Mouse (Mus musculus) spleen, adult 12 weeks (tissue): ENCODE measurements around the gene Jund.

Experiments used
- DNase-seq: peaks from one replicate; pipeline ENCODE4 v3.0.0; 2022; ENCODE audit warnings: low spot score

The Jund gene

DNA sequence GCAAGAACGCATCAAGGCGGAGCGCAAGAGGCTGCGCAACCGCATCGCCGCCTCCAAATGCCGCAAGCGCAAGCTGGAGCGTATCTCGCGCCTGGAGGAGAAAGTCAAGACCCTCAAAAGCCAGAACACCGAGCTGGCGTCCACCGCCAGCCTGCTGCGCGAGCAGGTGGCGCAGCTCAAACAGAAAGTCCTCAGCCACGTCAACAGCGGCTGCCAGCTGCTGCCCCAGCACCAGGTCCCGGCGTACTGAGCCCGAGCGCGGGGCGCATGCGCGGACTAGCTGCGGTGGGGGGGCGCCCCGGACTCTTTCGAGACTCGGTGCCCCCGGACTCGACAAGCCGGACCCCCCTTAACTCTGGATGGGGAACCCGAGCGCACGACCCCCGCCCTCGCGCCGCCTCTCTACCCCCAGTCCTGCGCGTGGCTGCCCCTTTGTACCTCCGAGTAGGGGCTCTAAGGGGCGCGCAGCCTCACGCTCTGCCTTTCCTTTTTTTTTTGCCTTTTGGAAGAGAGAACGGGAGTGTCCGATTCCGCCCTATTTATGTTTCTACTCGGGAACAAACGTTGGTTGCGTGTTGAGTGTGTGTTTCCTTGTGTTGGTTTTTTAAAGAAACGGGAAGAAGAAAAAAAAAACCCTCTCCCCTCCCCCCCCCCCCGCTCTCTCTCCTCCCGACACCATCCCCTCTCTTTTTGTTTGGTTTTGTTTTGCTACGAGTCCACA is 1.2 kb downstream of the Jund start:
- peak; percentile 76 for DNase-seq

DNA sequence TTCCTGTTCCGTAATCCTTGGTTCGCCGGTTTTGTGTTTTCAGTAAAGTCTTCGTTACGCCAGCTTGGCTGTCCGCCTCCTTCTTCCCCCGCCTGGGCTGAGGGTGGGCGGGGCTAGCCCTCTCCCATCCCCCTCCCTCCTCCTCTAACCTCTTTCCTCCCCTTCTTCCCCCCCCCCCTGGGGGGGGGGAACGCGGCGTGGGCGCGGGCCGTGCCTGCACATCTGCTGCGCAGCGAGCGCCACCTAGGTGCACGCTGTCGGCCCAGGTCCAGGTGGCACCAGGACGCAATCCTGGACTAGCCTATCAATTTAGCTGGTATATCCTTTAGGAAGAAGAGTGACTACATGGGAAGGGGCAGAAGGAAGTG is 1.8 kb downstream of the Jund start:
- DNase-seq = peak; percentile 76

DNA sequence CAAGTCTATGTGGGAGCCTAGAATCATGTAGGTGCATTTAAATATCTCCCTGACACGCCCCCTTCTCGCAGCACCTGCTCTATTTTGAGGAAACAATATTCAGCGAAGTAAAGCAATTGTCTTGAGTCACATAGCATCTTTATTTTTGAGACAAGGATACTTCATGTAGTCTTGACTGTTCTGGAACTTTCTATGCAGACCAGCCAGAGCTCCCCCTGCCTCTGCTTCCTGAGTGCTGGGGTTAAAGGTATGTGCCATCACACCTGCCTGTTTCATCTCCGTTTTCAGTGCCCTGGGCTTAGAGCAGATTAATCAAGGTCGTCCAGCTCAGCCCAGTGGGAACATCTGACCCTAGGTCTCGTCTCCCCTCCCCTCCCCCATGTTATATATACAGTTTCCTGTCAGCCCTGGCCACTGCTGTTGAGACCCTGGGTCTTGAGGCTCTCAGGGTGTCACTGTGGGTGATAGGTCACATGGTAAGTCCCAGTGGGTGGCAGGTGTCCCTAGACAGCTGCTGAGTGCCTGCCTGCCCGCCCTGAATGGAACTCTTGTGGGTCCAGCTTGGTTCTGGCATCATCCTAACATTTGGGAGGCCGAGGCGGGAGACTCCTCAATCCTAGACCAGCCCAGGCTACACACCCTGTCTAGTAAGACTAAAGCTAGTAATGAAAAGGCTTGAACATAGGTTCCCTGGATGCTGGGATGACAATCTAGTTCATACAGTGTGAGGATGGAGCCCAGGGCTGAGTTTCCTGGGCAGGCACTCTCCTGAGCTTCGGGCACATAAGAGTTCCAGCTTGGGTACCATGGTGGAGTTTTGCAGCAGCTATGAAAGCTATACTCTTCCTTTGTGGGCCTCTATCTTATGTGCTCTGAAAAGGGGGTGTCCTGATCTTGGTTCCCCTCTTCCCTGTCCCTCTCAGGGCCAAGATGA is 2.6 kb downstream of the Jund start:
- DNase-seq = no peak

DNA sequence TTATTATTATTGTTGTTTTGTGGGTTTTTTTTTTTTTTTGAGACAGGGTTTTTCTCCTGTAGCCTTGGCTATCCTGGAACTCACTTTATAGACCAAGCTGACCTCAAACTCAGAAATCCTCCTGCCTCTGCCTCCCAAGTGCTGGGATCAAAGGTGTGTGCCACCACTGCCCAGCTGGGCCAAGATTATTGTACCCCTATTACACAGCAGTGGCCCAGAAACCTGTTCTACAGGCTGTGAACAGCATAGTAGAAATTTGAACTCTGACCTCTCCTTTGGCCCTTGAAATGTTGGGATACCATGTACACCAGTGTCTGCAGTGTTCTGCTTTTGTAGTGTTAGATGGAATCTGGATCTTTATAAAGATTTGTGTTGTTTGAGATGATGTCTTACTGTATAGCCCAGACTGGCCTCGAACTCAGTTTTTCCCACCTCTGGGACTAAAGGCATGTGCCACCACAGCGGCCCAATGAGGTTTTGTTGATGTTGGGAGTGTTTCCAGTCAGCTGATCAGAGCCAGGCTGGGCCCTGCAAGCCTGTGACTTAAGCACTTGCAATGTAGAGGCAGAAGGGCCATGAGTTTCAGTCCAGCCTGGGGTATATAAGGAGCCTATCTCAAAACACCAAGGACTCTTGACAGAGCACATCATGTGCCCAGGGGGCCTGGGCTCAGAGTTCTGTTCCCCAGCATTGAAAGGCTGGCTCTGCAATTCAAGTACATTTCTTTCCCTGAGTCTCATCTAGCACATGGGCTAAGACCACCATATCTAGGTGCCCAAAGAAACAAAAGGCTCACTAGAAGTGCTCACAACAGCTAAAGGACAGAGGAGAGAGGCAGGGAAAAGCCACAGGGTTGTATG is 3.5 kb downstream of the Jund start:
- DNase-seq = no peak

DNA sequence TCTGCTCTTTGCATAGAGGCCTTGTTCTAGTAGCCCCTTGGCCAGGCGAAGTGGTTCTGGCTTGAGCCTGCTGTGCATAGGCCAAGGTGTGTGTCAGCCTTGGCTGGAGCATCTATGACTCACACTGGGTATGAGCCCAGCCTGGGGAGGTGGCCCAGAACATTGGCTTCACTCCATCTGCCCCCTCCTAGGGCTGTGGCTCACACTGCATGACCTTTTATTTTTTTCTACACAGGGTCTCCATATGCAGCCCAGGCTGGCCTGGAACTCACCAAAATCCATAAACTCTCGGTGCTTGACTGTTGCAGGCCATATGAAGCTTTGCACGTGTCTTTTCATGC is 4.1 kb downstream of the Jund start:
- no peak for DNase-seq

DNA sequence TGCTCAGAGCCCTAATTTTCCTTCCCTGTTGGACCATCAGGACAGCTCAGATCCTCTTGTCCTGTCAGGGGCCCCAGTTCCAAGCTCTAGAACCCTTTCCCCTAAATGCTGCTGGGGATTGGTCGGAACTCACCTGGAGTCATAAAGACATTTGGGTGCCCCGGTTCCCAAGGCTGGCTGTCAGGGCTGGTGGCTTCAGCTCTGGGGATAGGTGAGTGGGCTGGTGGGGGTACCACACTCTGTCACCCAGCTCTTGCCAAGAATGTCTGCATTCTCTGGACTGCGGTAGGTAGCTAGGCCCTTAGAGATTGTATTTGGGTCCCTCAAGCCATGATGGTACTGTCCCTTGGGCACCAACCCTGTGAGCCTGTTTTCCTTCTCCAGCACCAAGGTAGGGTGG is 4.5 kb downstream of the Jund start, which contains the start of gene Iqcn:
Iqcn (plus strand) TSS at position 171 of the 400 bp plus-strand sequence.
- no peak for DNase-seq

DNA sequence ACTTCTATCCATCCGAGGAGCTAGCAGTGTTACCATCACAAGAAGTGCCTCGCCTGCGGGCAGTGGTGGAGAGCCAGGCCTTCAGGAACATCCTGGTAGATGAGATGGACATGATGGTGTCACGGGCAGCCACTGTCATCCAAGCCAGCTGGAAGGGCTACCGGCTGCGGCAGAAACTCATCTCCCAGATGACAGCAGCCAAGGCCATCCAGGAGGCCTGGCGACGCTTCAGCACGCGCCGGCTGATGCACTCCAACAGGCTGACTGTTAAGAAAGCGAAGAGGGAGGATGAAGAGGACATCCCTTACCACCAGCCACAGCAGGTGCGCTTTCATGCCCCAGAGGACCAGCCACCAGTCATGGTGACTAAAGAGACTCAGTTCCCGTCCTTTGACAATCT is 9.5 kb downstream of the Jund start:
- no peak for DNase-seq

DNA sequence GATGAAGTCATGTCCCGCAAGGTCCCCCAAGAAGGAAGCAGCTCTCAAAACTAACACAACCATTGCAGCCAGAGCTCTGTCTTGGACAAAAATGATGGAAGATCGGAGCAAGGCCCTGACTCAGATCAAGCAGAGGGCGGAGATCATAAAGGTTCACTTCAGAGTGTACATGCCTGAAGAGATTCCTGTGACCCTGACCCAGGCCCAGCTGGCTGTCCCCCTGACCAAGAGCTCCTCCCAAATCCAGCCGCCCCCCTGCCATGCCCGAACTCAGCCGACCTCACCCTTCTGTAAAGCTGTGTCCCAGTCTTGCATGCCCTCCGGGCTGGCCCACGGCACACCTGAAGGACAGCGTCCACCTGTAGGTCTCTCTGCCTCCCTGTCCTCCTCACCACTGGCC is 11.0 kb downstream of the Jund start:
- no peak for DNase-seq

DNA sequence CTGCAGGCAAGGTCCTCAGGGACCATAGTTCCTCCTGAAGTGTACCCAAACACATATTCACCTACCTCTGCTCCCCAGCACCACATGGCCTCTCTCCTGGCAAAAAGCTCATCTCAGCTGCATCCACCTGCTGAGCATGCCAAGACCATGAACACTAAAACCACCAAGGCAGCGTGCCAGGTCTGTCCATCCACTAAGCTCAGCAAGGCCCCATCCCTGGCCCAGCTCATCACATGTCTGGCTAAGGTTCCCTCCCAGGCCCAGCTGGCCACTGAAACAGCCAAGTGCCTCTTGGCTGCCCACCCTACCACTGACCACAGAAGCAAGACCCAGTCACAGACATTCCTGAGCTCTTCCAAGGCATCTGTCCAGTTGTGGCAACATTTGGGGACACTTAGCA is 11.5 kb downstream of the Jund start:
- DNase-seq = no peak

DNA sequence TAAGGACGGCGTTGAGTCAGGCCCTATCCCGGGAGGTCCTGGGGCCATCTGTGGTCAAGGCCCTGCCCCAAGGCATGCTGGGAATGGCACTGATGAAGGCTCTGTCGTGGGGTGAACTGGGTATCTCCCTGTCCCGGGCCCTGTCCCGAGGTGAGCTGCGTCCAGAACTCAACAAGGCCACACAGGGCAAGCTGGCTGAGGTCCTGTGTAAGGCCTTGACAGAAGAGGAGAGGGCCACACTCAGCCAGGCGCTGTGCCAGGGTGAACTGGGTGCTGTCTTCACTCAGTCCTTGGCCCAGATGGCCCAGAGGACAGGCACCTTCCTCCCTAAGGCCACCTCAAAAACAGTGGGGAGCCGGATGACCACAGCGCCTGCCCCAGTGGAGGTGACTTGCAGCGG is 12.3 kb downstream of the Jund start:
- DNase-seq = no peak

DNA sequence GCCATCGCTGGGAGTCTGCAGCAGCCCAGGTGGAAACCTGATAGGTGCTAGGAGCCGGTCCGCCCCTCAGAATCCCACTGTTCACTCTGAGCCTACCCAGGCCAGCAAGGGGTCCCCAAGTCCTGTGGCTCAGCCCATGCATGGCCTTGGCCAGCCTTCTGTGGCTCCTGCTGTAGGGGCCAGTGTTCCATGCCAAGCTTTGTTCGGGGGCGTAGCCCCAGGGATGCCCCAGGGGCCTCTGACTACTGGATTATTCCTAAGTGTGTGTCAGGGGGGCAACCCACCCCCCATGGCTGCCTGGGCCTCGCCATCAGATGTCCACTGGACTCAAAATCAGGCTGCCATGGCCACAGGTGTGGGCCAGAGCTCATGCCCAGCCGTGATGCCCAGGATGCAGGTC is 15.2 kb downstream of the Jund start:
- no peak for DNase-seq

DNA sequence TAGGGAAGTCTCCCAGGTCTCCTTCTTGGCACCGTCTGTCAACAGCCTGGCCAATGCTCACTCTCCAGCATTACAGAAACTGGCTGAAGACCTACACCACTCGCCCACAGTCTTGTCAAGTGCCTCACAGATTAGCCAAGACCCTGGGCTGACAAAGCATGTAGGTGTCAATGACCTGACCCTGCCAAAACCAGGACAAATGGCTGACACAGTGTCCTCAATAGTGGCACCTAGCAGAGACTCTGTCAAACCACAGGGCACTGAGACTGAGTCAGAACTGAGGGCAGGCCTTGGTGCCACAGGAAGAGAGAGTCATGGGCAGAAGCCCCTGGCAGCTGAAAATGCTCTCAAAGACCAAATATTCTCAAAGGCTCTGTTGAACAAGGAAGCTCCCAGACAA is 16.3 kb downstream of the Jund start:
- no peak for DNase-seq

DNA sequence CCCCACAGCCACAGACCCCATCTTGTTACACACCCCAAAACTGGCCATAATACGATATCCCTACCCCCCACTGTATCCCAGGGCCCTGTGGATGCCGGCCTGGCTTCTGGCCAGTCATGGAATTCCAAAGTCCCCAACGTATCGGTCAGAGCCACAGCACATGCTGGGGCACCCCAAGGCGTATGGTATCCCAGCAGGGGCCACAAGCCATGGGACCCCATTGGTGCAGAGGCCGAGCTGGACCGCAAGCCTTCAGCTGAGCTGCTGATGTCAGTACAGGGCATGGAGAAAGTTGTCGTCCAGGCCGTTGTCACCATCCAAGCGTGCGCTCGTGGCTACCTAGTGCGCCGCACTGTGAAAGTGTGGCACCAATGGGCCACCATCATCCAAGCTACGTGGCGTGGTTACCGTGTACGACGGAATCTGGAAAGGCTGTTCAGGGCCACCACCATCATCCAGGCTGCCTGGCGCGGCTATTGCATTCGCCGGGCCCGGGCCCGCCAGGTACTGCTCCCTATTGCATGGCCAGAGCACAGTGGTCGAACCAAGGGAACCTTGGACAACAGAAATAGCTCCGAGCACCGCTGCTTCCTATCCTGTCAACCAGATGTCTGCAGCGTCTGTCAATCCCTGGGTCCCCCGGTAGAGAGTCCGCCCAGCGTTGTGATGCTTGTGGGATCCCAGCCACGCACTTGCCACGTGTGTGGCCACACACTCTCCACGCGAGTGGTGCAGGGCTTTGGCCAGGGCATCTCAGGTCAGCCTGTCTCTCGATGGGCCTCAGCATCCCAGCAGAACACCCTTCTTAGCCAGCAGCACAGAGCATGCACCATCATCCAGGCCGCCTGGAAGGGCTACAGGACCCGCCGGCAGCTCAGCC is 18.0 kb downstream of the Jund start:
- DNase-seq = no peak

DNA sequence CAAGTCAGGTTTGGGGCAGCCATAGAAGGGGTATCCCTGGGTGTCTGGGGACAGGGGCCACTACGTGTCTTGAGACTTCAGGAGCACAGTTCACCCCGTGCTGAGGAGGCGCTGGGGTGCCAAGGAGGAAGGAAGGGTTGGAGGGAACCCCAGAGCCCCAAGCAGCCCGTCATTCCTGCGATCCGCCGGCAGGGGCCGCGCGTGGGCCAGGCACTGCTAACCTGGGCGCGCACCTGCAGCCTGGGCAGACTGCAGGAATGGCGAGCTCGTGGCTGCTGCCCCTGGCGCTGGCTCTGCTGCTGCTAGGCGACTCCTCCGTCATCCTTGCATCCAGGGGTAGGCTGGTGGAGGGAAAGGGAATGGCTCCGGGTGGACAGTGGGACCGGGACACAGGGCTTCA is 19.5 kb downstream of the Jund start, which contains the start of gene Gm3336:
Gm3336 (plus strand) TSS at position 247 of the 400 bp plus-strand sequence.
- peak; percentile 52 for DNase-seq

DNA sequence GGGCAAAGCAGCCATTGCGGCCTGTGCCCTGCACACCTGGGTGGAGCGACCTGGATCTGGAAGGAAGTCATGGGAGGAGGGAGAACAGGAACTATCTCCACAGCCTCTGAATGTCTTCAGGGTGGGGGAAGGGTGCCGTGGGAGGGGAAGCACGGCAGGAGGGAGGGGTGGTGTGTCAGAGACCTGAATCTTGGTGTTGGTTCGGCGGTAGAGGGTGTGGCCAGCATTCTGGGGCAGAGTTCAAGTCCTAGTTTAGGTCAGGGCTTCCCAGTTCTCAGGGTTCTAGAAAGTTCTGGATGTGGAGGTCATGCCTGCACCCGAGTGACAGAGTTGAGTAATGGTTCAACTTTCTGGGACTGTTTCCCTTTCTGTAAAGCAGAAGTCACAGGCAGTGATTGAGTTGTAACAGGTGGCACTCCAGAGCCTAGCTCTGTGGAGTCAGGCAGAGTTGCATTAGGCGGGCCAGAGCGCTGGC is 21.1 kb downstream of the Jund start:
- no peak for DNase-seq

DNA sequence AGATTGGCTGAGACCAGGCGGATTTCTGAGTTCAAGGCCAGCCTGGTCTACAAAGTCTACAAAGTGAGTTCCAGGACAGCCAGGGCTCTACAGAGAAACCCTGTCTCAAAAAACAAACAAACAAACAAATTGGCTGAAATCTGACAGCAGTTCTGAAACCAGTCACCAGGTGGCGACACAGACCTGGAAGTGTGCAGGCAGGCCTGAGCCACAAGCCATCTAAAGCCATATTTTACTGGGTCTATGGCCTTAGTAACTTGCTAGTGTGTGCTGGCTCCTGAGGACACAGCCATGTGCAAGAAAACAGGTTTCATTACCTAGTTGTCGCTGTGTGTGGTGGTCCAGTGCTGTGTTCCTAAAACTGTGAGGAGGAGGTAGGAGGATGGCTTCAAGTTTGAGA is 22.0 kb downstream of the Jund start:
- peak; percentile 75 for DNase-seq

DNA sequence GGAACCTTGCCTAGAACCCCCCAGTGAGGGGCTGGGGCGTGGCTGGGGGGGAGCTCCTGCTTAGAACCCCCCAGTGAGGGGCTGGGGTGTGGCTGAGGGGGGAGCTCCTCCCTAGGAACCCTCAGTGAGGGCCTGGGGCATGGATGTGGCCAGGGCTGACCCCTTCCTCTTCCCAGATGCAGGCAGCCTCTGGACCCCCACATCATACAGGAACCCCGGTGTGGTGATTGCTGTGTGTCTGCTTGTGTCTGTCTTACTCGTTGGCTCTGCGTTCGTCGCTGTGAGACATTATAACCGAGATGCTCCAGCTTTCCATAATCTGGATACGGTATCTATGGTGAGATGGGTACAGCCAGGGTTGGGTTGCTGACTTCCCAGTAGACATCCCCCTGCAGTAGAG is 22.9 kb downstream of the Jund start:
- DNase-seq = no peak

DNA sequence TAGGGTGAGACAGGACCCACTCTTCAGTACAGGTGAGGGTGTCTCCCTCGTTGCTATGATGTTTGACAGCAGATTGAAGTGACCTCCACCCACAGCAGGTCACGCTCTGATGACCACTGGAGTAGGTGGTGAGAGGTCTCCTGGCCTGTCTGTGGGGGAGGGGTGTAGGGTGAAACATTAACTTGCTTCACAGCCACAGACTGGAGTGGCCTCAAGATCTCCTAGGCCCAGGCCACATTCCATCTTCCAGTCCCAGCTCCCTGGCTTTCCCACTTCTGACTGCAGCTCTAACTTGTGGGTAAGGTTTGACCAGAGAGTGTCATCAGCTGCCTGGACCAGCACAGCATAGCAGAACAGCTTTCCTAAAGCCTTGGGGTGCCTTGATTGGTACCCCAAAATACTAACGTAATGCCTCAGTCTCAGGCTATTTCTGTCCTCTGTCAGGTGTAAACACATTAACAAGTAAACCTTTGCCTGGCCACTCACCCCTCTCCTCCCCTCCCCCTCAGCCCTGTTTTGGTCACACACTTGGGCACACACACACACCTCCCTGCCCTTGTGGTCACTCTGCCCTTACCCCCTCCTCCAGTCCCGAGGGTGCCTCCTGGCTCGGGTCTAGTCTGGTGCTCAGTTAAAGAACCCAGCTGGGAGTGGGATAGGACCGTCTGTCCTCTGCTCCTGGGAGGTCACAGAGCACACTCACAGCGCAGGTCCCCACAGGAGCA is 24.9 kb downstream of the Jund start, which contains the start of gene Pde4c:
Pde4c (plus strand) TSS at position 235 of the 725 bp plus-strand sequence.
- DNase-seq = no peak

DNA sequence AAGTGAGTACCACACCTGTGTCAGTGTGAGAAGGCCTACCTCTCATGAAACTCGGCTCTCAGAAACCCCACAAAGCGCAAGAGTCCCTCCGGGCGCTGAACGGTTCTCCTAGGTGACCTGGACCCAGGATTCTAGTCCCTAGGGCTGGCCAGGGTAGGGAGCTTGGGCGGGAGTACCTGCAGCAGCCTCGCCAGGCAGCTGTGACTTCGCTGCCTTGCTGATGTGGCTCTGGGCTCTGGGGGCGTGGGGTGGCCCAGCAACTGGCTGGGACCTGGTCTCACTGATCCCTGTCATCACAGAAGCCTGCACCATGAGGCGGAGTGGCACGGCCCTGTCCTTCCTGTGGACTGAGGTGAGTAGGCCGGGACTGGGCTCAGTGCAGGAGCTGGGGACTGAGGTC is 25.5 kb downstream of the Jund start:
- DNase-seq = no peak

DNA sequence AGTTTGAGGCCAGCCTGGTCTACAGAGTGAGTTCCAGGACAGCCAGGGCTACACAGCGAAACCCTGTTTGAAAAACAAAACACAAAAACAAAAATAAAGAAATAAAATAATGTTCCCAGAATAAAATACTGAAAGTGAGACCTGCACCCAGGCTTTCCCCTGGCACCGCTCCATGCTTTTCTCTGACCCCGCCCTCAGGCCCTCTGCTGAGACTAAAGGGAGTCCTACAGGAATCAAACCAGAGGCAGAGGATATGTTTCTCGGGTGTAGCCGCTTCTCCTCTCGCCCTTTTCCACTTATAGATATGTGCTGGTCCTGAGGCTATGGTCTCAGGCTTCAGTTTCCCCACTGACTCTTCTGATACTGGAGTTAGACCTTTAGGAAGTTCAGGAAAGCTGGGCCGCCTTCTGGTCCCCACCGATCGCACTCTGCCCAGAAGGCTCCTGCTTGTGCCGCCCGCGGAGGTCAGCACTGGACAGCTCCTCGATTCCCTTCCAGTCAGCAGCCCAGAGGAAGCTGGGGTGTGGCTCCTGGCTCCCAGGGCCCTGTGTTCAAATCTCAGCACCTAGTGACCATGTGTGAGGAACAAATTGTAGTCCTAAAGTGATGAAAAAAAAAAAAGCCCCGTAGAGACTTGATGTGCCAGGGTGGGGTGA is 27.2 kb downstream of the Jund start:
- DNase-seq = no peak
